Mouse (Mus musculus): ENCODE data around the gene H2-Ab1. TPM values are rescaled to one million over a fixed set of nuclear protein-coding genes. Genes with fewer than 3 reads are reported as not detected.

The H2-Ab1 gene
- polyA plus RNA-seq, 1 experiment from 2014 or later, result 4.5 TPM

- no peak for DNase-seq (ENCODE audit: low spot score)
- Histone ChIP-seq H3K36me3 (ENCODE audit: control insufficient read depth, insufficient read depth, low read length) (no peaks in the 10 kb centered on the region), H3K9me3 (ENCODE audit: control insufficient read depth, low read length) (no peaks in the 10 kb centered on the region; the same call in 1 of the 2 replicates), H3K27ac (ENCODE audit: low read depth, low read length) (no peak overlapping the region), H3K4me3 (ENCODE audit: low read depth, low read length) (no peak overlapping the region), H3K4me2 (ENCODE audit: low read depth) (no peak overlapping the region), H3K9ac (ENCODE audit: low read length) (no peak overlapping the region), H3K27me3 (ENCODE audit: control insufficient read depth, insufficient read depth, low read length) (no peaks in the 10 kb centered on the region), H3K4me1 (ENCODE audit: control insufficient read depth, insufficient read depth, low read length) (no peaks in the 10 kb centered on the region)
- 79% methylated on average over 4 of the region's 4 CpGs for WGBS
- ATAC-seq (ENCODE audit: insufficient read depth, low FRiP score, low TSS enrichment), result no peak
Measured at GRCm38 (mm10) chr17:34244656-34245055, 12.8 kb upstream of the H2-Ab1 start.

GRCm38 (mm10) chr17:34247047-34247446, 10.4 kb upstream of the H2-Ab1 start:
- H3K9me3 ChIP-seq (ENCODE audit: control insufficient read depth, low read length), result no peaks in the 10 kb centered on the region
- H3K4me3 ChIP-seq (ENCODE audit: low read depth, low read length), result no peak overlapping the region
- DNase-seq (ENCODE audit: low spot score) (no peak), ATAC-seq (ENCODE audit: insufficient read depth, low FRiP score, low TSS enrichment) (no peak)
- H3K4me1 ChIP-seq (ENCODE audit: control insufficient read depth, insufficient read depth, low read length), result no peaks in the 10 kb centered on the region
- WGBS, result 84% methylated on average over 3 of the region's 3 CpGs
- no peak overlapping the region for H3K4me2 ChIP-seq (ENCODE audit: low read depth)
- H3K9ac ChIP-seq (ENCODE audit: low read length), result no peak overlapping the region
- no peaks in the 10 kb centered on the region for H3K36me3 ChIP-seq (ENCODE audit: control insufficient read depth, insufficient read depth, low read length)
- no peak overlapping the region for H3K27ac ChIP-seq (ENCODE audit: low read depth, low read length)
- H3K27me3 ChIP-seq (ENCODE audit: control insufficient read depth, insufficient read depth, low read length), result no peaks in the 10 kb centered on the region

- Histone ChIP-seq H3K27me3 (ENCODE audit: control insufficient read depth, insufficient read depth, low read length) (no peaks in the 10 kb centered on the region), H3K36me3 (ENCODE audit: control insufficient read depth, insufficient read depth, low read length) (no peaks in the 10 kb centered on the region), H3K4me2 (ENCODE audit: low read depth) (no peak overlapping the region), H3K9me3 (ENCODE audit: control insufficient read depth, low read length) (no peaks in the 10 kb centered on the region), H3K4me1 (ENCODE audit: control insufficient read depth, insufficient read depth, low read length) (no peaks in the 10 kb centered on the region), H3K9ac (ENCODE audit: low read length) (no peak overlapping the region), H3K27ac (ENCODE audit: low read depth, low read length) (no peak overlapping the region), H3K4me3 (ENCODE audit: low read depth, low read length) (no peak overlapping the region)
- ATAC-seq (ENCODE audit: insufficient read depth, low FRiP score, low TSS enrichment) (no peak), DNase-seq (ENCODE audit: low spot score) (no peak)
- 77% methylated on average over 2 of the region's 2 CpGs for WGBS
Measured at GRCm38 (mm10) chr17:34248764-34249163, 8.7 kb upstream of the H2-Ab1 start.

GRCm38 (mm10) chr17:34249361-34249760, 8.1 kb upstream of the H2-Ab1 start:
- no peaks in the 10 kb centered on the region for H3K9me3 ChIP-seq (ENCODE audit: control insufficient read depth, low read length)
- no peak for DNase-seq (ENCODE audit: low spot score)
- 48% methylated on average over 3 of the region's 3 CpGs for WGBS
- no peak overlapping the region for H3K4me2 ChIP-seq (ENCODE audit: low read depth)
- H3K36me3 ChIP-seq (ENCODE audit: control insufficient read depth, insufficient read depth, low read length), result no peaks in the 10 kb centered on the region
- H3K4me3 ChIP-seq (ENCODE audit: low read depth, low read length), result no peak overlapping the region
- ATAC-seq (ENCODE audit: insufficient read depth, low FRiP score, low TSS enrichment), result no peak
- no peaks in the 10 kb centered on the region for H3K27me3 ChIP-seq (ENCODE audit: control insufficient read depth, insufficient read depth, low read length)
- H3K27ac ChIP-seq (ENCODE audit: low read depth, low read length), result no peak overlapping the region
- H3K4me1 ChIP-seq (ENCODE audit: control insufficient read depth, insufficient read depth, low read length), result no peaks in the 10 kb centered on the region
- H3K9ac ChIP-seq (ENCODE audit: low read length), result no peak overlapping the region

GRCm38 (mm10) chr17:34249878-34250277, 7.6 kb upstream of the H2-Ab1 start:
- H3K9me3 ChIP-seq (ENCODE audit: control insufficient read depth, low read length), result no peaks in the 10 kb centered on the region
- ATAC-seq (ENCODE audit: insufficient read depth, low FRiP score, low TSS enrichment) (no peak), DNase-seq (ENCODE audit: low spot score) (peak; percentile 43)
- H3K9ac ChIP-seq (ENCODE audit: low read length), result no peak overlapping the region
- H3K27me3 ChIP-seq (ENCODE audit: control insufficient read depth, insufficient read depth, low read length), result no peaks in the 10 kb centered on the region
- no peak overlapping the region for H3K4me3 ChIP-seq (ENCODE audit: low read depth, low read length)
- H3K4me2 ChIP-seq (ENCODE audit: low read depth), result no peak overlapping the region
- 19% methylated on average over 4 of the region's 4 CpGs for WGBS
- H3K36me3 ChIP-seq (ENCODE audit: control insufficient read depth, insufficient read depth, low read length), result no peaks in the 10 kb centered on the region
- H3K4me1 ChIP-seq (ENCODE audit: control insufficient read depth, insufficient read depth, low read length), result no peaks in the 10 kb centered on the region
- no peak overlapping the region for H3K27ac ChIP-seq (ENCODE audit: low read depth, low read length)

- DNase-seq (ENCODE audit: low spot score) (no peak), ATAC-seq (ENCODE audit: insufficient read depth, low FRiP score, low TSS enrichment) (no peak)
Measured at GRCm38 (mm10) chr17:34251666-34252065, 5.8 kb upstream of the H2-Ab1 start.

GRCm38 (mm10) chr17:34256501-34256900, 988 bp upstream of the H2-Ab1 start:
- DNase-seq (ENCODE audit: low spot score) (no peak), ATAC-seq (ENCODE audit: insufficient read depth, low FRiP score, low TSS enrichment) (no peak)
- no peaks in the 10 kb centered on the region for H3K4me1 ChIP-seq (ENCODE audit: control insufficient read depth, insufficient read depth, low read length)
- H3K4me2 ChIP-seq (ENCODE audit: low read depth), result no peak overlapping the region
- H3K36me3 ChIP-seq (ENCODE audit: control insufficient read depth, insufficient read depth, low read length), result no peaks in the 10 kb centered on the region
- H3K9ac ChIP-seq (ENCODE audit: low read length), result no peak overlapping the region
- no peak overlapping the region for H3K4me3 ChIP-seq (ENCODE audit: low read depth, low read length)
- whole genome bisulfite sequencing, result 80% methylated on average over 5 of the region's 5 CpGs
- no peaks in the 10 kb centered on the region for H3K27me3 ChIP-seq (ENCODE audit: control insufficient read depth, insufficient read depth, low read length)
- H3K27ac ChIP-seq (ENCODE audit: low read depth, low read length), result no peak overlapping the region
- H3K9me3 ChIP-seq (ENCODE audit: control insufficient read depth, low read length), result no peaks in the 10 kb centered on the region

More at GRCm38 (mm10) chr17:34251666-34252065, 5.8 kb upstream of the H2-Ab1 start:
- no peak overlapping the region for H3K27ac ChIP-seq (ENCODE audit: low read depth, low read length)
- no peak overlapping the region for H3K9ac ChIP-seq (ENCODE audit: low read length)
- no peaks in the 10 kb centered on the region for H3K27me3 ChIP-seq (ENCODE audit: control insufficient read depth, insufficient read depth, low read length)
- no peak overlapping the region for H3K4me2 ChIP-seq (ENCODE audit: low read depth)
- no peaks in the 10 kb centered on the region for H3K36me3 ChIP-seq (ENCODE audit: control insufficient read depth, insufficient read depth, low read length)
- H3K9me3 ChIP-seq (ENCODE audit: control insufficient read depth, low read length), result no peaks in the 10 kb centered on the region
- no peak overlapping the region for H3K4me3 ChIP-seq (ENCODE audit: low read depth, low read length)
- 52% methylated on average over 4 of the region's 4 CpGs for WGBS
- no peaks in the 10 kb centered on the region for H3K4me1 ChIP-seq (ENCODE audit: control insufficient read depth, insufficient read depth, low read length)

- Histone ChIP-seq H3K4me1 (ENCODE audit: control insufficient read depth, insufficient read depth, low read length) (peaks cover 4% of the 10 kb centered on the region), H3K27me3 (ENCODE audit: control insufficient read depth, insufficient read depth, low read length) (peaks cover 7% of the 10 kb centered on the region), H3K4me3 (ENCODE audit: low read depth, low read length) (no peak overlapping the region), H3K27ac (ENCODE audit: low read depth, low read length) (no peak overlapping the region), H3K36me3 (ENCODE audit: control insufficient read depth, insufficient read depth, low read length) (no peaks in the 10 kb centered on the region), H3K4me2 (ENCODE audit: low read depth) (no peak overlapping the region), H3K9me3 (ENCODE audit: control insufficient read depth, low read length) (no peaks in the 10 kb centered on the region), H3K9ac (ENCODE audit: low read length) (no peak overlapping the region)
- DNase-seq (ENCODE audit: low spot score), result no peak
- no peak for ATAC-seq (ENCODE audit: insufficient read depth, low FRiP score, low TSS enrichment)
- WGBS, result 90% methylated on average over 5 of the region's 5 CpGs
Measured at GRCm38 (mm10) chr17:34260551-34260950, 3.1 kb downstream of the H2-Ab1 start.

GRCm38 (mm10) chr17:34261502-34261901, 4.0 kb downstream of the H2-Ab1 start:
- H3K27me3 ChIP-seq (ENCODE audit: control insufficient read depth, insufficient read depth, low read length), result peaks cover 7% of the 10 kb centered on the region
- H3K9ac ChIP-seq (ENCODE audit: low read length), result no peak overlapping the region
- H3K4me3 ChIP-seq (ENCODE audit: low read depth, low read length), result no peak overlapping the region
- no peaks in the 10 kb centered on the region for H3K36me3 ChIP-seq (ENCODE audit: control insufficient read depth, insufficient read depth, low read length)
- H3K4me2 ChIP-seq (ENCODE audit: low read depth), result no peak overlapping the region
- H3K9me3 ChIP-seq (ENCODE audit: control insufficient read depth, low read length), result no peaks in the 10 kb centered on the region
- peak; percentile 57 for DNase-seq (ENCODE audit: low spot score)
- 32% methylated on average over 4 of the region's 4 CpGs for WGBS
- peaks cover 4% of the 10 kb centered on the region for H3K4me1 ChIP-seq (ENCODE audit: control insufficient read depth, insufficient read depth, low read length)
- ATAC-seq (ENCODE audit: insufficient read depth, low FRiP score, low TSS enrichment), result peak; percentile 57; the same call in 1 of the 2 replicates
- H3K27ac ChIP-seq (ENCODE audit: low read depth, low read length), result no peak overlapping the region

Data from neural tube, embryonic 11.5 days (tissue).